Mouse (Mus musculus): ENCODE measurements at regions not wholly inside any gene's neighbourhood (a gene's known extent, or its start where the extent isn't known, plus 50 kb on each side); places are given as distances from the start of the nearest gene placed in this dataset.

GRCm38 (mm10) chr16:71197523-71197922 lies 883.8 kb downstream of the Gbe1 start:
- DNase-seq (ENCODE audit: low read depth), result no peak

- no peak for DNase-seq (ENCODE audit: low read depth)
These were observed 895.1 kb downstream of the Gbe1 start for GRCm38 (mm10) chr16:71208806-71209205.

- no peak for DNase-seq (ENCODE audit: low read depth)
These were observed 910.7 kb downstream of the Gbe1 start for GRCm38 (mm10) chr16:71224469-71224868.

- DNase-seq (ENCODE audit: low read depth), result no peak
These were observed 916.4 kb downstream of the Gbe1 start for GRCm38 (mm10) chr16:71230104-71230653.

GRCm38 (mm10) chr16:71243065-71243464 lies 929.3 kb downstream of the Gbe1 start:
- DNase-seq (ENCODE audit: low read depth), result no peak

GRCm38 (mm10) chr16:71243480-71243879 lies 929.7 kb downstream of the Gbe1 start:
- no peak for DNase-seq (ENCODE audit: low read depth)

- peak; percentile 23 for DNase-seq (ENCODE audit: low read depth)
These were observed 933.9 kb downstream of the Gbe1 start for GRCm38 (mm10) chr16:71247516-71248139.

GRCm38 (mm10) chr16:71255740-71256139 lies 942.0 kb downstream of the Gbe1 start:
- no peak for DNase-seq (ENCODE audit: low read depth)

GRCm38 (mm10) chr16:71256175-71256574 lies 942.4 kb downstream of the Gbe1 start:
- DNase-seq (ENCODE audit: low read depth), result no peak

- DNase-seq (ENCODE audit: low read depth), result no peak
These were observed 953.4 kb downstream of the Gbe1 start for GRCm38 (mm10) chr16:71267191-71267590.

Measured in c-Kit-positive CD71-negative TER-119-negative erythroid progenitor cells, embryonic 14.5 days (primary cell).